Mouse (Mus musculus) liver, adult (tissue): ENCODE data around the gene Mtrr.

Experiments
- GATA4 ChIP-seq: IDR thresholded peaks from 2 replicates; pipeline ENCODE4 v1.6.1; 2014; ENCODE audit warnings: mild to moderate bottlenecking, low read length; ENCODE audit not compliant: insufficient replicate concordance

The Mtrr gene

DNA sequence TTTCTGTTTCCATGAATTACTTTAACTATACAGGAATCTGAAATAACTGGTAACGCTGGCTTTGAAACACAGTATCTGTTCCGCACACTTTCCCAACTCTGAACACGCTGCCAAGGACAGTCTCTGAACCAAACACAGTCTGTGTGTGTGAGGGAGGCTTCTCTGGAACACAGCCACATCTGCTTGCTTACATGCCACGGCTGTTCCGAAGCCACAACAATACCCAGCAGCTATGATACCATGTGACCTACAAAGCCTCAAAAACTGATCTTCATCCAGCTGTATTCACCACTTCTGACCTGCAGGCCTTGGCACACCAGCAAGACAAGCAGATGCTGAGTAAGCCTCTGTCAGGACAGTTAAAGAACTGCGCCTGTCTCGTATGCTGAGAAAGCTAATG, 4.0 kb downstream of the Mtrr start:
- TF ChIP-seq GATA4 = no peak

DNA sequence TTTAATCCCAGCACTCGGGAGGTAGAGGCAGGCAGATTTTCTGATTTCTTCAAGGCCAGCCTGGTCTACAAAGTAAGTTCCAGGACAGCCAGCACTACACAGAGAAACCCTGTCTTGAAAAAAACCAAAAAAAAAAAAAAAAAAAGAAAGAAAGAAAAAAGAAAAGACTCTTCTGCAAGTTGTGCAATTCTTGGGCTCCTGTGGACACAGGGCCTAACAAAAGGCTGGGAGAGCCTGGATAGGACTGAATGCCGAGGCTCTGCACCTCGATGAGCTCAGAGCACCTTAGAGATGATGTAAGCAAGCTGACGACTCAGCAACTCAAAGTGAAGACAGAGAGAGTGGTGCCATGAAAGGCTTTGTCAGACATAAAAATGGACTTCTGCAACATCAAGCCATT, 7.6 kb downstream of the Mtrr start:
- TF ChIP-seq GATA4 = no peak

- no peak for TF ChIP-seq GATA4
These were observed 8.7 kb downstream of the Mtrr start for GRCm38 (mm10) chr13:68572966-68573913.

GRCm38 (mm10) chr13:68572247-68572646, 9.7 kb downstream of the Mtrr start:
- TF ChIP-seq GATA4 = no peak

DNA sequence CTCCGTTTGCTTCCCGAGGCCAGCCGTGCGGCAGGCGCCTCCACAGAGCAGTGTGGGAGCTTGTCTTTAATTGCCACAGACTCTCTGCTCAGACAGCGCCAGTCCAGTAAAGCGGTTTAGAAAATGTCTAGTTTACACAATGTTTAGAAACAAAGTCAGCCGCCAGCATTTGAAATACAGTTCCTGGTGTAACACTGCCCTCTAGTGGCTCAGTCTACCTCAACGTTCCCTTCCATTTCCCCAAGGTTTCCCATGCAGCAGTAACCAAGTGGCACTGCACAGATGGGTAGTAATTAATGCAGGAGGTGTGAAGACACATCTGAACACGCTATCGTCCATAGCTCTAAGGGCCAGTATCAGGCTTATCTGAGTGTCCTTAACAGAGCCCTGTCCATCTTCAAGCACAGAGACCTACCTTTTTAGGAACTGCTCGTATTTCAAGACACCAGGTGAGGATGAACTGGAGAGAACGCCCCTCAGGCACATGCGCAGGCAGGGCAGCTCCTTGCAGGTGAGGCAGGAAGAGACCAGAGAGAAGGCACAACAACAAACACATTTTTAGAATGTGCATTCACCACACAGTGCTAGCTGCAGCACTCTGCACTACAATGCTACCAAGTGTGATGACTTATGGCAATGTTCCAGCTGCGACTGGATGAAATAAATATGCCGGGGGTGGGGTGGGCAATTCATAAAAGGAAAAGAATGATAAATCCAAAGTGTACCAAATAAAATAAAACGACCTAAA, 12.2 kb downstream of the Mtrr start:
- TF ChIP-seq GATA4 = no peak

GRCm38 (mm10) chr13:68568548-68568947, 13.4 kb downstream of the Mtrr start:
- no peak for TF ChIP-seq GATA4

- TF ChIP-seq GATA4 = no peak
These were observed 13.8 kb downstream of the Mtrr start for GRCm38 (mm10) chr13:68568110-68568509.
